Mouse (Mus musculus): ENCODE results near the gene Lrrk2. TPM values are rescaled to one million over a fixed set of nuclear protein-coding genes. Genes with fewer than 3 reads are reported as not detected.
A peak's percentile ranks its signal among the peaks of the same experiment; 100 is the strongest.
"Not testable (repeated sequence)": the region's sequence is repeated elsewhere in the genome, so short reads cannot be mapped to it uniquely, and the experiment has no call there.

Gene Lrrk2
- polyA plus RNA-seq, 1 experiment from 2014 or later: 3.8 TPM

- Histone ChIP-seq H3K4me1 (0 out of 2 replicates have a peak, but pooled peaks cover 5% of the 10 kb centered on the region), H3K36me3 (no peaks in the 10 kb centered on the region), H3K27ac (no peak overlapping the region), H3K27me3 (replicated peaks) (no peaks in the 10 kb centered on the region), H3K9me3 (no peaks in the 10 kb centered on the region), H3K9ac (no peak overlapping the region), H3K4me3 (replicated peaks) (no peak overlapping the region), H3K4me2 (peak overlapping the region; percentile 33; the same call in 1 of the 2 replicates)
- no peak for ATAC-seq (ENCODE audit: insufficient read depth, low FRiP score, low read depth)
- WGBS: 23% methylated on average over 3 of the region's 3 CpGs
Observed at GRCm38 (mm10) chr15:91754546-91754945, 81.6 kb downstream of the Lrrk2 start.

- WGBS: 87% methylated on average over 16 of the region's 16 CpGs
Observed at GRCm38 (mm10) chr15:91755756-91756155, 82.8 kb downstream of the Lrrk2 start.

GRCm38 (mm10) chr15:91772041-91772440 is 99.1 kb downstream of the Lrrk2 start:
- ATAC-seq (ENCODE audit: insufficient read depth, low FRiP score, low read depth): no peak
- Histone ChIP-seq H3K4me1 (no peaks in the 10 kb centered on the region), H3K9me3 (no peaks in the 10 kb centered on the region), H3K36me3 (no peaks in the 10 kb centered on the region), H3K27me3 (replicated peaks) (no peaks in the 10 kb centered on the region), H3K27ac (no peak overlapping the region), H3K4me2 (no peak overlapping the region), H3K4me3 (replicated peaks) (no peak overlapping the region), H3K9ac (no peak overlapping the region)
- 62% methylated on average over 4 of the region's 4 CpGs for WGBS

More at GRCm38 (mm10) chr15:91755756-91756155, 82.8 kb downstream of the Lrrk2 start:
- Histone ChIP-seq H3K4me2 (no peak overlapping the region), H3K27ac (no peak overlapping the region), H3K27me3 (replicated peaks) (no peaks in the 10 kb centered on the region), H3K4me1 (0 out of 2 replicates have a peak, but pooled peaks cover 5% of the 10 kb centered on the region), H3K9me3 (no peaks in the 10 kb centered on the region), H3K9ac (no peak overlapping the region), H3K4me3 (replicated peaks) (no peak overlapping the region), H3K36me3 (no peaks in the 10 kb centered on the region)
- ATAC-seq (ENCODE audit: insufficient read depth, low FRiP score, low read depth): no peak

- ATAC-seq (ENCODE audit: insufficient read depth, low FRiP score, low read depth): no peak
- Histone ChIP-seq H3K36me3 (no peaks in the 10 kb centered on the region), H3K4me3 (replicated peaks) (no peak overlapping the region), H3K4me2 (no peak overlapping the region), H3K9ac (no peak overlapping the region), H3K27me3 (replicated peaks) (no peaks in the 10 kb centered on the region), H3K9me3 (no peaks in the 10 kb centered on the region), H3K4me1 (no peaks in the 10 kb centered on the region), H3K27ac (no peak overlapping the region)
- WGBS: 96% methylated on average over 9 of the region's 9 CpGs
Observed at GRCm38 (mm10) chr15:91779166-91779565, 106.2 kb downstream of the Lrrk2 start.

GRCm38 (mm10) chr15:91781172-91781571 is 108.2 kb downstream of the Lrrk2 start:
- H3K9ac ChIP-seq: no peak overlapping the region
- WGBS: 39% methylated on average over 6 of the region's 6 CpGs
- no peak overlapping the region for H3K27ac ChIP-seq
- H3K9me3 ChIP-seq: no peaks in the 10 kb centered on the region
- H3K4me1 ChIP-seq: no peaks in the 10 kb centered on the region
- no peaks in the 10 kb centered on the region for H3K36me3 ChIP-seq
- H3K4me2 ChIP-seq: no peak overlapping the region
- no peak overlapping the region for H3K4me3 ChIP-seq (replicated peaks)
- no peak for ATAC-seq (ENCODE audit: insufficient read depth, low FRiP score, low read depth)
- H3K27me3 ChIP-seq (replicated peaks): no peaks in the 10 kb centered on the region

- H3K4me3 ChIP-seq (replicated peaks): no peak overlapping the region
- no peaks in the 10 kb centered on the region for H3K9me3 ChIP-seq
- H3K36me3 ChIP-seq: no peaks in the 10 kb centered on the region
- H3K27ac ChIP-seq: no peak overlapping the region
- no peak overlapping the region for H3K9ac ChIP-seq
- no peak for ATAC-seq (ENCODE audit: insufficient read depth, low FRiP score, low read depth)
- H3K4me1 ChIP-seq: no peaks in the 10 kb centered on the region
- no peaks in the 10 kb centered on the region for H3K27me3 ChIP-seq (replicated peaks)
- 93% methylated on average over 11 of the region's 11 CpGs for WGBS
- no peak overlapping the region for H3K4me2 ChIP-seq
Observed at GRCm38 (mm10) chr15:91788338-91788737, 115.4 kb downstream of the Lrrk2 start.

- H3K27ac ChIP-seq: no peak overlapping the region
- H3K4me3 ChIP-seq (replicated peaks): no peak overlapping the region
- H3K4me1 ChIP-seq: no peaks in the 10 kb centered on the region
- H3K27me3 ChIP-seq (replicated peaks): no peaks in the 10 kb centered on the region
- no peaks in the 10 kb centered on the region for H3K9me3 ChIP-seq
- no peaks in the 10 kb centered on the region for H3K36me3 ChIP-seq
- WGBS: 84% methylated on average over 4 of the region's 4 CpGs
- no peak overlapping the region for H3K9ac ChIP-seq
- no peak overlapping the region for H3K4me2 ChIP-seq
- no peak for ATAC-seq (ENCODE audit: insufficient read depth, low FRiP score, low read depth)
Observed at GRCm38 (mm10) chr15:91806463-91806862, 133.5 kb downstream of the Lrrk2 start.

GRCm38 (mm10) chr15:91835319-91835718 is 162.3 kb downstream of the Lrrk2 start:
- no peaks in the 10 kb centered on the region for H3K36me3 ChIP-seq
- WGBS: 67% methylated on average over 6 of the region's 6 CpGs
- no peaks in the 10 kb centered on the region for H3K27me3 ChIP-seq (replicated peaks)
- no peak overlapping the region for H3K9ac ChIP-seq
- H3K27ac ChIP-seq: no peak overlapping the region
- H3K9me3 ChIP-seq: no peaks in the 10 kb centered on the region
- H3K4me3 ChIP-seq (replicated peaks): no peak overlapping the region
- no peaks in the 10 kb centered on the region for H3K4me1 ChIP-seq
- no peak for ATAC-seq (ENCODE audit: insufficient read depth, low FRiP score, low read depth)
- no peak overlapping the region for H3K4me2 ChIP-seq

- no peak within 1 kb of the TSS for H3K27ac ChIP-seq
- no peaks in the 10 kb centered on the region for H3K4me1 ChIP-seq
- H3K36me3 ChIP-seq: no peaks in the 10 kb centered on the region
- no peaks in the 10 kb centered on the region for H3K27me3 ChIP-seq (replicated peaks)
- no peak for ATAC-seq (ENCODE audit: insufficient read depth, low FRiP score, low read depth)
- H3K4me3 ChIP-seq (replicated peaks): no peak within 1 kb of the TSS
- no peak within 1 kb of the TSS for H3K4me2 ChIP-seq
- WGBS: 82% methylated on average over 7 of the region's 7 CpGs
- H3K9me3 ChIP-seq: no peaks in the 10 kb centered on the region
- H3K9ac ChIP-seq: no peak within 1 kb of the TSS
Observed at GRCm38 (mm10) chr15:91837965-91838364, 165.0 kb downstream of the Lrrk2 start, which contains the start of gene Smgc. Smgc (plus strand) TSS chr15:91838265.

- WGBS: 47% methylated on average over 5 of the region's 5 CpGs
- ATAC-seq (ENCODE audit: insufficient read depth, low FRiP score, low read depth); H3K36me3 ChIP-seq; H3K9ac ChIP-seq; H3K27me3 ChIP-seq (replicated peaks); H3K4me1 ChIP-seq; H3K27ac ChIP-seq; H3K4me2 ChIP-seq; H3K4me3 ChIP-seq (replicated peaks); H3K9me3 ChIP-seq: not testable (repeated sequence)
Observed at GRCm38 (mm10) chr15:91864130-91864529, 191.2 kb downstream of the Lrrk2 start.

Other genes with a start within 250 kb of the Lrrk2 start
- 1.1 and 1.3 TPM in 2 replicates for gene Slc2a13, start 99.9 kb upstream of the Lrrk2 start, polyA plus RNA-seq (2015; fragmentation: Nextera tagmentation; extraction: Ambion mirVana)
- not detected in 2 replicates for gene Smgc, start 165.1 kb downstream of the Lrrk2 start, polyA plus RNA-seq (2015; fragmentation: Nextera tagmentation; extraction: Ambion mirVana)